Mouse (Mus musculus): ENCODE results near the gene Rapsn. TPM values are rescaled to one million over a fixed set of nuclear protein-coding genes. Genes with fewer than 3 reads are reported as not detected.

Rapsn gene
- polyA plus RNA-seq, 1 experiment from 2014 or later, result 3.5 TPM

DNA sequence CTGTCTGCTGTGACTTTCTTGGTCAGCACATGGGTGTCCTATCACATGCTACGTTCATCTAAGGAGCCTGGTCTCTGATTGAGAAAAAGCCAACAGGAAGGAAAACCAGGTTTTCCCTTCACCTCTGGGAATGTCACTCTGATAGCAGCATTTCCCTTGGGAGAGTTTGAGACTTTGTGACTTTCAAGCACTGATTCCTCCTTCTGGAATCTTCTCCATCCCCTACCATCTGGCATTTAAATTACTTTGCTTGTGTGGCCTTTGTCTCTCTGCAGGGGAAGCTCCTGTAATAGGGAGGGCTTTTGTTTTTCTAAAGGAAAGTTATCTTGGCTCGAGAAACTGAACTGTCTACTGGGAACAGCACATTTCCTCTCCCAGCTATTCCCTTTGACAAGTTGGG, 12.3 kb upstream of the Rapsn start:
- H3K27ac ChIP-seq (replicated peaks; ENCODE audit: low read depth, low read length), result no peak overlapping the region
- 50% methylated on average over 2 of the region's 2 CpGs for WGBS
- H3K4me2 ChIP-seq (ENCODE audit: low read depth, low read length), result no peak overlapping the region
- H3K36me3 ChIP-seq (replicated peaks; ENCODE audit: control insufficient read depth, insufficient read depth, low read depth, low read length), result peaks cover 3% of the 10 kb centered on the region
- H3K27me3 ChIP-seq (ENCODE audit: control insufficient read depth, insufficient read depth, low read length), result no peaks in the 10 kb centered on the region
- ATAC-seq (replicated peaks; ENCODE audit: insufficient number of reproducible peaks, low FRiP score, low TSS enrichment, low read depth) (no peak), DNase-seq (ENCODE audit: low spot score) (no peak)
- no peak overlapping the region for H3K9ac ChIP-seq (replicated peaks; ENCODE audit: low read length)
- H3K9me3 ChIP-seq (replicated peaks; ENCODE audit: control insufficient read depth, low read length), result no peaks in the 10 kb centered on the region
- no peaks in the 10 kb centered on the region for H3K4me1 ChIP-seq (ENCODE audit: control insufficient read depth, insufficient read depth, low read length)
- H3K4me3 ChIP-seq (ENCODE audit: low read depth, low read length), result no peak overlapping the region

DNA sequence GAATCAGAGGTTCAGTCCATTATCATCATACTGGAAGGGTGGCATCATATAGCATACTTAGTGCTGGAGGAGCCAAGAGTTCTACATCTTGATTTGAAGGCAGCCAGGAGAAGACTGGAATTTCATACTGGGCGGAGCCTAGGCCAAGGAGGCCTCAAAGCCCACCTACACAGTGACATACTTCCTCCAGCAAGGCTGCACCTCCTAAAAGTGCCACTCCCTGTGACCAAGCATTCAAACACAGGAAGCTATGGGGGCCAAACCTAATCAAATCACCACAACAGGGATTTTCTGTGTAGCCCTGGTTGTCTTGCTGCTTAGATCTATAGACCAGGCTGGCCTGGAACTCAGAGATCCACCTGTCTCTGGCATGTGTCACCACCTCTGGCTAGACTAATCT, 11.5 kb upstream of the Rapsn start:
- Histone ChIP-seq H3K9me3 (replicated peaks; ENCODE audit: control insufficient read depth, low read length) (no peaks in the 10 kb centered on the region), H3K4me3 (ENCODE audit: low read depth, low read length) (no peak overlapping the region), H3K4me1 (ENCODE audit: control insufficient read depth, insufficient read depth, low read length) (no peaks in the 10 kb centered on the region), H3K9ac (replicated peaks; ENCODE audit: low read length) (no peak overlapping the region), H3K4me2 (ENCODE audit: low read depth, low read length) (no peak overlapping the region), H3K27ac (replicated peaks; ENCODE audit: low read depth, low read length) (no peak overlapping the region), H3K36me3 (replicated peaks; ENCODE audit: control insufficient read depth, insufficient read depth, low read depth, low read length) (peaks cover 3% of the 10 kb centered on the region), H3K27me3 (ENCODE audit: control insufficient read depth, insufficient read depth, low read length) (no peaks in the 10 kb centered on the region)
- WGBS, result 87% methylated on average over 1 of the region's 1 CpGs
- no peak for ATAC-seq (replicated peaks; ENCODE audit: insufficient number of reproducible peaks, low FRiP score, low TSS enrichment, low read depth)
- DNase-seq (ENCODE audit: low spot score), result no peak

DNA sequence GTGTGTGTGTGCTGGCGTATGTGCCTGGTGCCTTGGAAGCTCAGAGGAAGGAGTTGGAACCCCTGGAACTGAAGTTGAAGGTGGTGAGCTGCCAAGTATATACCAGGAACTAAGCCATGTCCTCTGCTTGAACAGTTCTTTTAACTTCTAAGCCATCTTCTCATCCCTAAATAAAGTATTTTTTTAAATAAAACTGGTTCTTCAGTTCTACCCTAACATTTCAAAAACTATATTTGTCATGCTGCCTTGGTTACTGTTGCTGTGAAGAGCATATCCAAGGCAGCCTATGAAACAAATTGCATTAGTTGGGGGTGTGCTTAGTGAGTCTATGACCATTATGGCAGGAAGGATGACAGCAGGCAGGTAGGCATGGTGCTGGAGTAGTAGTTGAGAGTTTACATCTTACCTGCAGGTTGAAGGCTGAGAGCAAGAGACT, 10.3 kb upstream of the Rapsn start:
- no peak overlapping the region for H3K27ac ChIP-seq (replicated peaks; ENCODE audit: low read depth, low read length)
- H3K9me3 ChIP-seq (replicated peaks; ENCODE audit: control insufficient read depth, low read length), result no peaks in the 10 kb centered on the region
- H3K27me3 ChIP-seq (ENCODE audit: control insufficient read depth, insufficient read depth, low read length), result no peaks in the 10 kb centered on the region
- no peak for DNase-seq (ENCODE audit: low spot score)
- no peak overlapping the region for H3K9ac ChIP-seq (replicated peaks; ENCODE audit: low read length)
- H3K4me1 ChIP-seq (ENCODE audit: control insufficient read depth, insufficient read depth, low read length), result no peaks in the 10 kb centered on the region
- no peak overlapping the region for H3K4me2 ChIP-seq (ENCODE audit: low read depth, low read length)
- H3K36me3 ChIP-seq (replicated peaks; ENCODE audit: control insufficient read depth, insufficient read depth, low read depth, low read length), result no peaks in the 10 kb centered on the region
- H3K4me3 ChIP-seq (ENCODE audit: low read depth, low read length), result no peak overlapping the region
- ATAC-seq (replicated peaks; ENCODE audit: insufficient number of reproducible peaks, low FRiP score, low TSS enrichment, low read depth), result no peak
- WGBS, result 94% methylated on average over 1 of the region's 1 CpGs

DNA sequence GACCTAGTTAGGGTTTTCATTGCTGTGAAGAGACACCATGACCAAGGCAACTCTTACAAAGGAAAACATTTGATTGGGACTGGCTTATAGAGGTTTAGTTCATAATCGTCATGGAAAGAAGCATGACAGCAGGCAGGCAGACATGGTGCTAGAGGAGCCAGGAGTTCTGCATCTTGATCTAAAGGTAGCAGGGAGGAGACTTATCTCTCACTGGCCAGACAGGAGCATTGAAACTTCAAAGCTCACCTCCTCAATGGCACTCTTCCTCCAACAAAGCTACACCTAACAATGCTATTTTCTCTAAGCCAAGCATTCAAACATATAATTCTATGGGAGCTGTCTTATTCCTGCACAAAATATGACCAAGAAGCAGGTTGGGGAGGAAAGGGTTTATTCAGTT, 8.9 kb upstream of the Rapsn start:
- Histone ChIP-seq H3K27me3 (ENCODE audit: control insufficient read depth, insufficient read depth, low read length) (no peaks in the 10 kb centered on the region), H3K36me3 (replicated peaks; ENCODE audit: control insufficient read depth, insufficient read depth, low read depth, low read length) (no peaks in the 10 kb centered on the region), H3K9me3 (replicated peaks; ENCODE audit: control insufficient read depth, low read length) (no peaks in the 10 kb centered on the region), H3K27ac (replicated peaks; ENCODE audit: low read depth, low read length) (no peak overlapping the region), H3K4me1 (ENCODE audit: control insufficient read depth, insufficient read depth, low read length) (no peaks in the 10 kb centered on the region), H3K9ac (replicated peaks; ENCODE audit: low read length) (no peak overlapping the region), H3K4me2 (ENCODE audit: low read depth, low read length) (no peak overlapping the region), H3K4me3 (ENCODE audit: low read depth, low read length) (no peak overlapping the region)
- no peak for DNase-seq (ENCODE audit: low spot score)
- WGBS, result 78% methylated on average over 1 of the region's 1 CpGs
- no peak for ATAC-seq (replicated peaks; ENCODE audit: insufficient number of reproducible peaks, low FRiP score, low TSS enrichment, low read depth)

DNA sequence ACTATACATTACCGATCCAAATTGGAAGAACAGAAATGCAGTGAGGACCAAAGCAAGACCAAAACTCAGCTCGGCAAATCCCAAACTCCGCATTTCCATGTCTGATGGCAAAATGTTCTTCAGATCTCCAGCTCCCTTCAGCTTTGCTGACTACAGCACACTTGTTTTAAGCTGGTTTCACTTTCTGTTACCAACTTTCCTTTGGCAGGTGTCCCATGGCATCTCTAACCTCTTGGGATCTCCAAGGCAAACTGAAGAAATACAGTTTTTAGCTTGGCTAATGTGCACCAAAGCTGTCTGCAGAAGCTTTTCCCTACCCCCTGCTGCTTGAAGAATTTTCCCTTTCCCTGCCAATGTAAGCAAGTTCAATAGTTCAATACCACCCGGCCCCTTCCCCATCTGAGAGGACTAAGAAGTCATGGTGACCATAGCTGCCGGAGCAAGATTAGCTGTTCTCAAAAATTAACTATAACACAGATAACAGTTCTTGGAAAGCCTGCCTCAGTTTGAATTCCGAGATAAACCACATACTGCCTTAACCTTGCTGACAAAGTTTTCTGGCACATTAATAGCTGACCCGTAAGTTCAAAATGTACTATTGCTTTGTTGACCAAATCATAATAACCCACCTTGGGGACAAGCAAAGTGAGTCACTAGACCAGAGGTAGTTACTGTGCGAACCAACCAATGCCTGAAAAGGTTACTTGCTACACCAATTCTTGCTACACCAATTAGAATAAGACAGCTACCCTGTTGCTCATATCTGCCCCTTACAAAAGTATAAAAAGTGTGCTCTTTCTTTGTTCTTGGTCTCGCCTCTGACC, 7.8 kb upstream of the Rapsn start:
- H3K9me3 ChIP-seq (replicated peaks; ENCODE audit: control insufficient read depth, low read length), result no peaks in the 10 kb centered on the region
- H3K4me2 ChIP-seq (ENCODE audit: low read depth, low read length), result no peak overlapping the region
- no peak overlapping the region for H3K4me3 ChIP-seq (ENCODE audit: low read depth, low read length)
- ATAC-seq (replicated peaks; ENCODE audit: insufficient number of reproducible peaks, low FRiP score, low TSS enrichment, low read depth), result no peak
- DNase-seq (ENCODE audit: low spot score), result no peak
- no peak overlapping the region for H3K27ac ChIP-seq (replicated peaks; ENCODE audit: low read depth, low read length)
- H3K4me1 ChIP-seq (ENCODE audit: control insufficient read depth, insufficient read depth, low read length), result no peaks in the 10 kb centered on the region
- no peaks in the 10 kb centered on the region for H3K27me3 ChIP-seq (ENCODE audit: control insufficient read depth, insufficient read depth, low read length)
- WGBS, result 88% methylated on average over 9 of the region's 9 CpGs
- no peaks in the 10 kb centered on the region for H3K36me3 ChIP-seq (replicated peaks; ENCODE audit: control insufficient read depth, insufficient read depth, low read depth, low read length)
- no peak overlapping the region for H3K9ac ChIP-seq (replicated peaks; ENCODE audit: low read length)

DNA sequence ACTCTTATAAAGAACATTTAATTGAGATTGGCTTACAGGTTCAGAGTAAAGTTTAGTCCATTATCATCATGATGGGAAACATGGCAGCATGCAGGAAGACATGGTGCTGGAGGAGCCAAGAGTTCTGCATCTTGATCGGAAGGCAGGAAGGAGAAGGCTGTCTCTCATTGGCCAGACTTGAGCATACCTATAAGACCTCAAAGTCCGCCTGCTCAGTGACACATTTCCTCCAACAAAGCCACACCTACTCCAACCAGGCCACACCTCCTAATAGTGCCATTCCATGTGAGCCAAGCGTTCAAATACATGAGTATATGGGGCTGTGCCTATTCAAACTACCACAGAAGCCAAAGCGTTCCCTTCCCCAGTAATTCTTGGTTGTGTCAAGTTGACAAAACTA, 4.2 kb upstream of the Rapsn start:
- DNase-seq (ENCODE audit: low spot score) (no peak), ATAC-seq (replicated peaks; ENCODE audit: insufficient number of reproducible peaks, low FRiP score, low TSS enrichment, low read depth) (no peak)
- WGBS, result 81% methylated on average over 4 of the region's 4 CpGs
- H3K4me2 ChIP-seq (ENCODE audit: low read depth, low read length), result no peak overlapping the region
- H3K36me3 ChIP-seq (replicated peaks; ENCODE audit: control insufficient read depth, insufficient read depth, low read depth, low read length), result no peaks in the 10 kb centered on the region
- no peaks in the 10 kb centered on the region for H3K9me3 ChIP-seq (replicated peaks; ENCODE audit: control insufficient read depth, low read length)
- no peaks in the 10 kb centered on the region for H3K27me3 ChIP-seq (ENCODE audit: control insufficient read depth, insufficient read depth, low read length)
- H3K9ac ChIP-seq (replicated peaks; ENCODE audit: low read length), result no peak overlapping the region
- no peaks in the 10 kb centered on the region for H3K4me1 ChIP-seq (ENCODE audit: control insufficient read depth, insufficient read depth, low read length)
- H3K27ac ChIP-seq (replicated peaks; ENCODE audit: low read depth, low read length), result no peak overlapping the region
- H3K4me3 ChIP-seq (ENCODE audit: low read depth, low read length), result no peak overlapping the region

DNA sequence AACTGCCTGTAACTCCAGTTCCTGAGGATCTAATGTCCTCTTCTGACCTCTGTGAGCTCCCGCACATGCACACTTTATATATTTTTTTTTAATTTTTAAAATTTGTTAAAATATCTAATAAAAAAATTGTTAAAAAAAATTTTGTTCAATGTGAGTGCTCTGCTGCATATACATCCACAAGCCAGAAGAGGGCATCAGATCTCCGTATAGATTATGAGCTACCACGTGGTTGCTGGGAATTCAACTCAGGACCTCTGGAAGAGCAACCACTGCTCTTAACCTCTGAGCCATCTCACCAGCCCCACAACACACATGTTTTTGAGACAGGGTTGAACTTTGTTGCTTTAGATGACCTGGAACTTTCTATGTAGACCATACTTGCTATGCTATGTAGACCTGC, 2.4 kb upstream of the Rapsn start:
- no peaks in the 10 kb centered on the region for H3K36me3 ChIP-seq (replicated peaks; ENCODE audit: control insufficient read depth, insufficient read depth, low read depth, low read length)
- DNase-seq (ENCODE audit: low spot score) (peak; percentile 20), ATAC-seq (replicated peaks; ENCODE audit: insufficient number of reproducible peaks, low FRiP score, low TSS enrichment, low read depth) (no peak)
- H3K4me2 ChIP-seq (ENCODE audit: low read depth, low read length), result no peak overlapping the region
- H3K4me1 ChIP-seq (ENCODE audit: control insufficient read depth, insufficient read depth, low read length), result no peaks in the 10 kb centered on the region
- WGBS, result 20% methylated on average over 3 of the region's 3 CpGs
- no peaks in the 10 kb centered on the region for H3K27me3 ChIP-seq (ENCODE audit: control insufficient read depth, insufficient read depth, low read length)
- no peak overlapping the region for H3K4me3 ChIP-seq (ENCODE audit: low read depth, low read length)
- no peak overlapping the region for H3K9ac ChIP-seq (replicated peaks; ENCODE audit: low read length)
- H3K9me3 ChIP-seq (replicated peaks; ENCODE audit: control insufficient read depth, low read length), result no peaks in the 10 kb centered on the region
- no peak overlapping the region for H3K27ac ChIP-seq (replicated peaks; ENCODE audit: low read depth, low read length)

DNA sequence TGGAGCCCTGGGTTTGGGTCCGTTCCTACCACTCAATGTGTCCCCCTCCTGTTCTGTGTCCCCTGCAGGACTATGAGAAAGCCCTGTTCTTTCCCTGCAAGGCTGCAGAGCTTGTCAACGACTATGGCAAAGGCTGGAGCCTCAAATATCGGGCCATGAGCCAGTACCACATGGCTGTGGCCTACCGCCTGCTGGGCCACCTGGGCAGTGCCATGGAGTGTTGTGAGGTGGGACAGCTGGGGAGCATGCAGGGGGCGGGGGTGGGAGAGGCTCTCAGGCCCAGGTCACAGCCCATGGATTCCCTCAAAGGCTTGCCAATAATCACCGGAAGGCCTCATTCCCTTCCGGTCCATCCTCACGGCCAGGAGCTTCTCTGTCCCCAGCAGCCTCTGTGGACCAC, 6.4 kb downstream of the Rapsn start:
- Histone ChIP-seq H3K9me3 (replicated peaks; ENCODE audit: control insufficient read depth, low read length) (no peaks in the 10 kb centered on the region), H3K27me3 (ENCODE audit: control insufficient read depth, insufficient read depth, low read length) (no peaks in the 10 kb centered on the region), H3K4me1 (ENCODE audit: control insufficient read depth, insufficient read depth, low read length) (0 out of 2 replicates have a peak, but pooled peaks cover 3% of the 10 kb centered on the region), H3K9ac (replicated peaks; ENCODE audit: low read length) (no peak overlapping the region), H3K36me3 (replicated peaks; ENCODE audit: control insufficient read depth, insufficient read depth, low read depth, low read length) (no peaks in the 10 kb centered on the region), H3K4me3 (ENCODE audit: low read depth, low read length) (no peak overlapping the region), H3K4me2 (ENCODE audit: low read depth, low read length) (no peak overlapping the region), H3K27ac (replicated peaks; ENCODE audit: low read depth, low read length) (no peak overlapping the region)
- DNase-seq (ENCODE audit: low spot score) (no peak), ATAC-seq (replicated peaks; ENCODE audit: insufficient number of reproducible peaks, low FRiP score, low TSS enrichment, low read depth) (no peak)
- 80% methylated on average over 8 of the region's 8 CpGs for WGBS

Data from embryonic facial prominence, embryonic 11.5 days (tissue).